Mouse (Mus musculus): Measurements from ENCODE around the gene Sult4a1. TPM values are rescaled to one million over a fixed set of nuclear protein-coding genes. Genes with fewer than 3 reads are reported as not detected.
A peak's percentile ranks its signal among the peaks of the same experiment; 100 is the strongest.

Gene Sult4a1
- total and polyA plus RNA-seq, 3 experiments: not detected

GRCm38 (mm10) chr15:84073058-84073457 lies 32.5 kb downstream of the Sult4a1 start:
- no peak for DNase-seq (ENCODE audit: extremely low read depth)
- in situ Hi-C loops (cut with MboI; ENCODE audit: low pct_ligation_motif_present, low pct_unique_long_range_greater_than_20kb, low sequenced_read_pairs) (no loop called here), dilution Hi-C loops (cut with MboI; ENCODE audit: extremely low pct_ligation_motif_present, extremely low pct_unique_long_range_greater_than_20kb, low sequenced_read_pairs) (no loop called here)
- Histone ChIP-seq H3K4me2 (ENCODE audit: insufficient read depth, low read depth, poor library complexity, severe bottlenecking) (no peak overlapping the region), H3K27ac (ENCODE audit: insufficient read depth, low read depth) (no peak overlapping the region), H3K79me2 (replicated peaks; ENCODE audit: control insufficient read depth, extremely low read depth, insufficient read depth, poor library complexity, severe bottlenecking) (no peaks in the 10 kb centered on the region), H3K9ac (ENCODE audit: insufficient read depth, low read depth) (no peak overlapping the region), H3K9me3 (replicated peaks; ENCODE audit: low read length) (no peaks in the 10 kb centered on the region), H3K36me3 (replicated peaks in 1 of 2; ENCODE audit: control insufficient read depth in 1 of 2, insufficient read depth in 1 of 2, low read length in 1 of 2) (no peaks in the 10 kb centered on the region), H3K4me3 (replicated peaks in 1 of 3; ENCODE audit: low read depth in 2 of 3, low read length in 2 of 3, poor library complexity in 1 of 3) (no peak overlapping the region), H3K4me1 (ENCODE audit: control insufficient read depth in 1 of 2, insufficient read depth in 2 of 2) (0 out of 4 replicates have a peak, but pooled peaks cover 0 to 3% of the 10 kb centered on the region in 2 experiments), H3K27me3 (replicated peaks) (peaks cover 82% of the 10 kb centered on the region)
- TF ChIP-seq USF1 (IDR thresholded peaks at IDR 0.05; ENCODE audit: low read depth, low read length) (no peak), EP300 (IDR thresholded peaks at IDR 0.05; ENCODE audit: low read length) (no peak), MYC (IDR thresholded peaks at IDR 0.05; ENCODE audit: low read depth, low read length) (no peak), TBP (conservative IDR thresholded peaks at IDR 0.05; ENCODE audit: low read depth, low read length) (no peak), ZMIZ1 (IDR thresholded peaks at IDR 0.05; ENCODE audit: low read depth, low read length) (no peak), RAD21 (IDR thresholded peaks at IDR 0.05; ENCODE audit: low read depth, low read length) (no peak), E2F4 (IDR thresholded peaks at IDR 0.05; ENCODE audit: insufficient replicate concordance, low read depth, low read length) (no peak), ZNF384 (IDR thresholded peaks at IDR 0.05; ENCODE audit: low read depth, low read length) (no peak), POLR2AphosphoS2 (IDR thresholded peaks at IDR 0.05; ENCODE audit: low read depth, low read length) (no peak), IRF4 (IDR thresholded peaks at IDR 0.05; ENCODE audit: low read depth, low read length) (no peak), SMC3 (IDR thresholded peaks at IDR 0.05; ENCODE audit: low read depth, low read length) (no peak), UBTF (IDR thresholded peaks at IDR 0.05; ENCODE audit: low read depth, low read length) (no peak), KAT2A (IDR thresholded peaks at IDR 0.05; ENCODE audit: insufficient replicate concordance, low read length) (no peak), MAZ (IDR thresholded peaks at IDR 0.05; ENCODE audit: low read depth, low read length) (no peak), CHD2 (IDR thresholded peaks at IDR 0.05; ENCODE audit: low read length) (no peak), TCF12 (IDR thresholded peaks at IDR 0.05; ENCODE audit: low read depth, low read length) (no peak), NELFE (IDR thresholded peaks at IDR 0.05; ENCODE audit: low read depth, low read length) (no peak), NRF1 (IDR thresholded peaks at IDR 0.05; ENCODE audit: low read depth, low read length) (no peak), PAX5 (IDR thresholded peaks at IDR 0.05; ENCODE audit: low read length) (no peak), ETS1 (conservative IDR thresholded peaks at IDR 0.05; ENCODE audit: low read depth, low read length) (no peak)

GRCm38 (mm10) chr15:84072226-84072625 lies 33.3 kb downstream of the Sult4a1 start:
- Histone ChIP-seq H3K4me1 (ENCODE audit: control insufficient read depth in 1 of 2, insufficient read depth in 2 of 2) (0 out of 4 replicates have a peak, but pooled peaks cover 0 to 3% of the 10 kb centered on the region in 2 experiments), H3K27ac (ENCODE audit: insufficient read depth, low read depth) (no peak overlapping the region), H3K9me3 (replicated peaks; ENCODE audit: low read length) (no peaks in the 10 kb centered on the region), H3K4me2 (ENCODE audit: insufficient read depth, low read depth, poor library complexity, severe bottlenecking) (no peak overlapping the region), H3K36me3 (replicated peaks in 1 of 2; ENCODE audit: control insufficient read depth in 1 of 2, insufficient read depth in 1 of 2, low read length in 1 of 2) (no peaks in the 10 kb centered on the region), H3K9ac (ENCODE audit: insufficient read depth, low read depth) (no peak overlapping the region), H3K79me2 (replicated peaks; ENCODE audit: control insufficient read depth, extremely low read depth, insufficient read depth, poor library complexity, severe bottlenecking) (no peaks in the 10 kb centered on the region), H3K4me3 (replicated peaks in 1 of 3; ENCODE audit: low read depth in 2 of 3, low read length in 2 of 3, poor library complexity in 1 of 3) (no peak overlapping the region), H3K27me3 (replicated peaks) (peaks cover 85% of the 10 kb centered on the region)
- dilution Hi-C loops (cut with MboI; ENCODE audit: extremely low pct_ligation_motif_present, extremely low pct_unique_long_range_greater_than_20kb, low sequenced_read_pairs) (no loop called here), in situ Hi-C loops (cut with MboI; ENCODE audit: low pct_ligation_motif_present, low pct_unique_long_range_greater_than_20kb, low sequenced_read_pairs) (no loop called here)
- no peak for TF ChIP-seq UBTF (IDR thresholded peaks at IDR 0.05; ENCODE audit: low read depth, low read length)
- TF ChIP-seq JUN (IDR thresholded peaks at IDR 0.05; ENCODE audit: insufficient read depth, low read depth, low read length): no peak
- no peak for TF ChIP-seq ZC3H11A (IDR thresholded peaks at IDR 0.05; ENCODE audit: low read depth, low read length)
- no peak for TF ChIP-seq SIN3A (IDR thresholded peaks at IDR 0.05; ENCODE audit: low read length)
- no peak for TF ChIP-seq ZKSCAN1 (IDR thresholded peaks at IDR 0.05; ENCODE audit: borderline replicate concordance, low read depth, low read length)
- TF ChIP-seq ELF1 (IDR thresholded peaks at IDR 0.05; ENCODE audit: low read depth, low read length): no peak
- no peak for TF ChIP-seq E2F4 (IDR thresholded peaks at IDR 0.05; ENCODE audit: insufficient replicate concordance, low read depth, low read length)
- no peak for TF ChIP-seq MEF2A (IDR thresholded peaks at IDR 0.05; ENCODE audit: borderline replicate concordance, low read depth, low read length)
- TF ChIP-seq CTCF (conservative IDR thresholded peaks at IDR 0.05 in 1 of 2, IDR thresholded peaks at IDR 0.05 in 1 of 2; ENCODE audit: low read depth in 2 of 2, low read length in 2 of 2): peak; percentile 47 to 77
- TF ChIP-seq SMC3 (IDR thresholded peaks at IDR 0.05; ENCODE audit: low read depth, low read length): peak; percentile 50
- TF ChIP-seq GABPA (IDR thresholded peaks at IDR 0.05; ENCODE audit: insufficient replicate concordance, low read depth, low read length): no peak
- no peak for TF ChIP-seq JUND (conservative IDR thresholded peaks at IDR 0.05; ENCODE audit: low read depth, low read length)
- TF ChIP-seq BHLHE40 (IDR thresholded peaks at IDR 0.05; ENCODE audit: low read depth, low read length): no peak
- TF ChIP-seq KAT2A (IDR thresholded peaks at IDR 0.05; ENCODE audit: insufficient replicate concordance, low read length): no peak
- peak; percentile 68 for TF ChIP-seq RAD21 (IDR thresholded peaks at IDR 0.05; ENCODE audit: low read depth, low read length)
- TF ChIP-seq USF2 (conservative IDR thresholded peaks at IDR 0.05; ENCODE audit: low read depth, low read length): no peak
- no peak for TF ChIP-seq MAFK (IDR thresholded peaks at IDR 0.05; ENCODE audit: insufficient replicate concordance, low read length)
- no peak for TF ChIP-seq NELFE (IDR thresholded peaks at IDR 0.05; ENCODE audit: low read depth, low read length)
- TF ChIP-seq TCF12 (IDR thresholded peaks at IDR 0.05; ENCODE audit: low read depth, low read length): no peak
- no peak for TF ChIP-seq EP300 (IDR thresholded peaks at IDR 0.05; ENCODE audit: low read length)
- peak; percentile 54 for DNase-seq (ENCODE audit: extremely low read depth)

Data from CH12.LX (cell line).